Mouse (Mus musculus) natural killer cell, adult 2 months (primary cell): ENCODE measurements around the gene Fam107a.
A peak's percentile ranks its signal among the peaks of the same experiment; 100 is the strongest.

Experiments used
- DNase-seq, 2 experiments: peaks; one replicate each; pipeline ENCODE4 v3.0.0; 2022; ENCODE audit warnings: low spot score in 2 of 2

Gene Fam107a

DNA sequence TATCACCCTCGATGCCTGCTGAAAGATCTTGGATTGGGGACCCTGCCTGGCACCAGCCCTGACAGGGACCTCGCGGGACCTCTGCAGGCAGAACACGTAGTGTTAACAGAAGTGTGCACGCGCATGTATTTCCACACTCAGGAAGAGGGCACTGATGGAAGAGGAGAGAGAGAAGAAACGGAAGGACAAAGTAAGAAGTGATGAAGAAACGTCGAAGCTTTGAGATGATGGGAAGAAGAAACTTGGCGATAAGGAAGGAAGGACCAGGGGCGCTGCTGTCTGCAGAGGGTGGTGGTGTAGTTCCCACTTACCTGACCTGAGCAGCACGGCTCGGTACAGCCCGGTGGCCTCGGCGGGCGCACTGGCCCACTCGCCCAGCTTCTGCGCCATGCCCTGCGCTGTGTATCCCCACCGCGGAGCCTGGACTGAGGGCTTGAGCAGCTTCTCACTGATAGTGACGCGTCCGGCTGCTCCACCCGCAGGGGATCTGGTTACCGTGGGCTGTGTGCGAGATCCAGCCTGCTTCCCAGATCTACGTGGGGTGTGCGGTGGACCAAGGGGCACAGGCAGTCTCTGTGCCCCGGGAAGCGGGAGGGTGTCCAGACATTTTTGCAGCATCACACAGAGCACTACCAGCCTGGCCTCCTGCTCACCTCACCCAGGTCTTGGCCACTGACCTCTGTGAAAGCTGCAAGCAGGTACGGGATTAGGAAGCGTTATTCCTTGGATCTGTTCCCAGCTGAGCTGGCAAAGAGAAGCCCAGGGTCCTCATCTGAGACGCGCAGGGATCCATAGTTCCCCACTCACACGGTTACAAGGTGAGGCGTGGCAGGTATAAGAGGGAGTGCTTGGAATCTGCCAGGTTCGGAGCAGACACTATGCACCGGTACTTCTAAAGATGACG is at the start of gene Fam107a:
TSS of gene Fam107a (minus strand) at position 830 of the 904 bp plus-strand sequence.
- no peak for DNase-seq

DNA sequence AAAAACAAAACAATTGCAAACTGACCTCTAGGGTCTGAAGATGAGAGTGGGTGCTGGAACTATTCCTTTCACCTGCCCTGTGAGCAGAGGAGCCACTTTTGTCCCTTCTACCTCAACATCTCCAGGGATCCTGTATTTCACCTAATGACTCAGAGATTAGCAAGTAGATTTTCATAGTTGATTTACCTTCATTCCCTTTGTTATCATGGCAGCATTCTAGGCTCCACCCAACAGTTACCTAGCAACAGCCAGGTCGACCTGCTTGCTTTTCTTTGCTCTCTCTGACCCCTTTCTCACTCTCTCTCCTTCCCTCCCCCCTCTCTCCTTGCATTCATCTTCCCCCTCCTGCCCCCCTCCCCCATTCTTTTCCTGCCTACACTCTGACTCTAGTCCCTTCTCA is 49.3 kb upstream of the Fam107a start:
- DNase-seq: no peak

DNA sequence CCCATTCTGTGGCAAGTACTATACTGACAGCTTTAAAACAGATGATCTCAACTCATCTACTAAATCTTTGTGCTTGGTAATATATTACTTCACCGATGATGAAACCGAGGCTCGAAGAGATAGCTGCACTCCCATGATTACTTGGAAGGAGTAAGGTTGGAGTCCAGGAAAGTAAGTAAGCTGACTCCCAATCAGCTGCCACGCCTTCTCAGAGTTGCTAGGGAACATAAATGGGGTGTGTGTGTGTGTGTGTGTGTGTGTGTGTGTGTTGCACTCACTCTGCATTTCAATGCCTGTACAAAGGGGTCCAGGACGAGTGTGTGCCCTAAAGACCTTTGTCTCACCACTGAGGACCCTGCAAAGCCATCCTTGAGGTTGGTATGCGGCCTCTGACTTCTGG is 48.0 kb upstream of the Fam107a start:
- DNase-seq: no peak

- DNase-seq: no peak
Observed at GRCm38 (mm10) chr14:8356836-8357235, 39.0 kb upstream of the Fam107a start.

DNA sequence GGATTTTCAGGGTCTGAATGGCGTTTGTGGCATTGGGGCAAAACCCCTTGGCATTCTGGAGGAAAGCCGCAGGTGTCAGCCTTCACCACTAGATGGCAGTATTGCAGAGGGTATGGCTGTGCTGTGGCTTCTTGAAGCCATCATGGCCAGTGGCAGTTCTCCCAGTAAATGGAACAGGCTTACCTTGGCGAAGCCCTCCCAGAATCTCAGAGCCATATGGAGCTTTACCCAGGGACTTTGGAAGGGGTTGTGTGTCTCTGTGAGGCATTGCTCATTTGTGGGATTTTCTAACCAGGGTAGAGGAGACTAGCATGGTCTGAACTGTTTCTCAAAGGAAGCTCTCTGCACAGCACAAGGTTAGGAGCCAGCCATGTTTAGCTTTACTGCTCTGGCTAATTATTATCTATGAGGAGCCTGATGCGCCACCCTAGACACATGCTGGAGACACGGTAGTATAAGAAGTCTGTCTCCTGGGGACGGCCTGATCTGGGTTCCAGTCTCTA is 38.2 kb upstream of the Fam107a start:
- DNase-seq: peak; percentile 28 to 45

DNA sequence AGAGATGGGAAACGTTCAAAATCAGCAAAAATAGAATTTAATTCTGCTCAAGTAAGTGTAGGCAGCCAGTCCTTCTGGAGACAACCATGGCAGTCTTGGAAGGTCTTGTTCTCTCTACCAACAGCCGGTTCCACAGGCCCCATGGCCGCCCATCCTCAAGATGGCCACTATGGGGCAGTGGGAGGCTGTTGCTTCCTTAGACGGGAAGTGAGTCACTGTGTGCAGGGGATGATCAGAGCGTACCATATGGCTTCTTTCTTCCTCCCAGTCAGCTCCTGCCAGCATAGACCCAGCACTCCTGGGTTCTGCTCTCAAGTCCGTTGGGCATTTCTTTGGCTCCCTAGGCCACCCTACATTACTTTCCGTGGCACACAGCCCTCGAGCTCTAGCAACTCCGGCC is 31.1 kb upstream of the Fam107a start:
- DNase-seq: no peak

GRCm38 (mm10) chr14:8346255-8346997 is 28.6 kb upstream of the Fam107a start:
- DNase-seq: peak; percentile 56 to 66

GRCm38 (mm10) chr14:8345566-8345965 is 27.7 kb upstream of the Fam107a start:
- no peak for DNase-seq

DNA sequence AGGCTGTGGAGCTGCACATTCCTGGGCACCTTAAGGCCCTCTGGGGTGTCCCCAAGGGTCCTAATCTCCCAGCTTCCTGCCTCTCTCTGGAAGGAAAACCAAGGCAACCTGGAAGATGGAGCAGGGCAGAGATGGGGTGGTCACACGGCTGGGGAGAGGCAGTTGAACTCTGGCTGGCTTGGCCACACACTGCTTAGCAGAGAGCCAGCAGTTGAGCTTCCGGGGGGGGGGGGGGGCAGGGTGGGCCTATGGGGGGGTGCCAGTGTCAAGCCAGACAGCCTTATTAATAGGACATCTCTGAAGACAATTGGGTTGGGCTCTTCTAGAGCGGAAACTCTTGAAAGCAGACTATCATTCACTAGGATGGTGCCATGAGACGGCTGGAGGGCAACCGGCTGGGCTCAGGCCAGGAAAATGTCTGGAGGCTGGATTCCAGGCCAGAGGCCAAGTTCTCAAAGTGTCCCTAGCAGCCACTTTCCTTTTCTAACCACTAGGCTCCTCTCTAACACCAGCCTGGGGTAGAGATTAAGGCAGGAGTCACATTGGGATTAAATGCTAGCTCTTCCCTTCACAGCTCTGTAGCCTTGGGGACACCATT is 24.8 kb upstream of the Fam107a start:
- no peak for DNase-seq

GRCm38 (mm10) chr14:8340226-8340625 is 22.4 kb upstream of the Fam107a start:
- DNase-seq: no peak

- DNase-seq: no peak
Observed at GRCm38 (mm10) chr14:8335947-8336346, 18.1 kb upstream of the Fam107a start.

GRCm38 (mm10) chr14:8334511-8334910 is 16.7 kb upstream of the Fam107a start:
- no peak for DNase-seq

GRCm38 (mm10) chr14:8332314-8333252 is 14.8 kb upstream of the Fam107a start:
- DNase-seq: no peak

GRCm38 (mm10) chr14:8331307-8331905 is 13.6 kb upstream of the Fam107a start:
- DNase-seq: no peak

DNA sequence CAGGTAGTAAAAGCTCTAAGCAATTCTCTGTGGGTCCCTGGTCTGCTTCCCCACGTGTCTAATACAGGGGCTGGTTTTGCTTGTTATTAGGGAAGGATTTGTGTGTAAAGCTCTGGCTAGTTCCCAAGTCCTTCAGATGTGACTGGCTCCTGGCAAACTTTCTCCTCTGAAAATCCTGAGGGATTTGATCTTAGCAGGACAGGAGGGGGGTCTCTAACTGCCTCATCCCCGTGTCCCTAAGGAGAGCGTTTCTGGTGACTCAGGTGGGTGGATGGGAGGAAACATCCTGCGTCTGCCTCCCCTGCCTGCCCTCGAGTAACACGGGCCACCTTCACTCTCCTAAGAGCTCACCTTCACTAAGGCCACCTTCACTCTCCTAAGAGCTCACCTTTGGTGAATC is 12.6 kb upstream of the Fam107a start:
- no peak for DNase-seq

- DNase-seq: no peak
Observed at GRCm38 (mm10) chr14:8329552-8329951, 11.7 kb upstream of the Fam107a start.

GRCm38 (mm10) chr14:8327371-8327770 is 9.5 kb upstream of the Fam107a start:
- no peak for DNase-seq

- no peak for DNase-seq
Observed at GRCm38 (mm10) chr14:8326961-8327360, 9.1 kb upstream of the Fam107a start.

DNA sequence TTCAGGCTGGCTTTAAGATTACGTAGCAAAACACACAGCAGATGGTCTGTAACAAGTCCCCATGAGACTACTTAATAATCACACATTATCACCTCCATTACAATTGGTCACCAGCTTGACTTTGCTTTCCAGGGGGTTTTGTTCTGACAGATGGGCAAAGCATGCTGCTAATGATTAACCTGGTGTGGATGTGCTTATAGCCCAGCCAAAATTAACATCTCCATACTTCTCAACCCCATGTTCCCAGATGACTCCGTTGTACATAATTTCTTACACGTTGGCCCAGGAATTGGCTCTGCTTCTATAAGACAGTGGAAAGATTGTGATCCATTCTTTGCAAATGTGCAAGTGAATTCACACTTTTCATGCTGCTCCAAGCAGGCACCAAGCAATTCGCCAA is 7.9 kb upstream of the Fam107a start:
- DNase-seq: no peak

- no peak for DNase-seq
Observed at GRCm38 (mm10) chr14:8320528-8320927, 2.7 kb upstream of the Fam107a start.
